Mouse (Mus musculus): Measurements from ENCODE around the gene Wnt2b. TPM values are rescaled to one million over a fixed set of nuclear protein-coding genes. Genes with fewer than 3 reads are reported as not detected.

Gene Wnt2b
- total RNA-seq, 2 experiments from 2014 or later = 1.0 to 1.9 TPM

DNA sequence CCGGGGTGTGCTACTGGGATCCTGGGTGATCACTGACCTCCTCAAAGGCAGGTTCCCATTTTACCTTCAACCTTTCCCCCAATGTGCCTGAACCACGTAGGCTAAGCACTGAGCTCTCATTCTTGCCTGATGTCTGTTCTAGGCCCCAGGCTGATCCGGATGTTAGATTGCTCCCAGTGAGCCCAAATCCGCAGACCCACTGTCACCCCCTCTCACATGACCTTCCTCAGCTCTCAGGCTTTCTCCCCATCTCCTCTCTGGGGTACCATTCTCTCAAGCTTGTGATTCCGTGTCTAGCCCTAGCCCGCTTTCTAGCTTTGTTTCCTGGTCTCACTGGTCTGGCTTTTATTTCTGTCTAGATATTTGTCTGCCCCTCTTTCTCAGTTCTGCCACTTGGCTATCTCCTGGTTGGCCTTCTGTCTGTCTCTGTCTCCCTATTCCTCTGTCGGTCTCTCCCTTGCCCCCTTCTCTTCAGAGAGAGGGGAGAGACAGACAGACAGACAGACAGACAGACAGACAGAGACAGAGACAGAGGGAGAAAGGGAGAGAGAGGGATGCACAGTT is 4.4 kb upstream of the Wnt2b start:
- DNase-seq (ENCODE audit: low spot score) = no peak
- intact Hi-C loops (cut with DNase I) = loop anchor here (2.0 to 5.0 kb wide), 3 partner anchors 69 to 251 kb away; no protein-coding TSS in a partner anchor

DNA sequence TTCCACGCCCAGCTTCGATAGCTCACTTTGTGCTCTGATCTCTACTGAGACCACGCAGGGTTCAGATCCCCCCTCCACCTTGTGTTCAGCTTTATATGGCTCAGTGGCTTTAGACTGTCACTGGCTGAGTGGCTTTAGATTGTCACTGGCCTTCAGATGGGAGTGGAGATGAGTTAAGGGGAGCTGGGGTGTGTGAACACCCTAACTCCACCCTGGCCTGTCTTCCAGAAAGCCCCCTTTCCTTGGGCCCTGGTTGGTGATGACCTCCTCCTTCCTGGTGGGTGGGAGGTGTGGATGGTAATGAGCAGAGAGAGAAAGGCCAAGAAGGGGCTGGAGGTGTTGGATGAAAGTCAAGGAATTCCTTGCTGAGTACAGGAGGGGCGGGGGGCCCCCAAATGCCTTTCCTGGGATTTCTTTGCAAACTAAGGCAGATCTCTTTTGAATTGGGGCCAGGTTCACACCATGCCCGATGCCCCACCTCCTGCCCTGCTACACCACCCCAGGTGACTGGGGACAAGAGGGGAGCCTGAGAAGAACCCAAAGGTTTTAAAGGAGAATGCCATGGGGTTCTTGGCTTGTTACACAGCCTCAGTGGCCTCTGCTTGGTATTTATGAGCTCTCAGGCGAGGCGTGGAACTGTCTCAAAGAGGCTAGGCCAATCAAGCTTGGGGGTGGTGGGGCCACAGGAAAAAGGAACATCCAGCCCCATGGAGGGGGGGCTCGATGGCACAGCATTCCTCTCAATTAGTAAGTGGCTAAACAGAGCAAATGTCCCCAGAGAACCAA is 3.5 kb upstream of the Wnt2b start:
- no peak for DNase-seq (ENCODE audit: low spot score)
- intact Hi-C loops (cut with DNase I) = loop anchor here (5.0 kb wide), 2 partner anchors 68 to 193 kb away; no protein-coding TSS in a partner anchor

DNA sequence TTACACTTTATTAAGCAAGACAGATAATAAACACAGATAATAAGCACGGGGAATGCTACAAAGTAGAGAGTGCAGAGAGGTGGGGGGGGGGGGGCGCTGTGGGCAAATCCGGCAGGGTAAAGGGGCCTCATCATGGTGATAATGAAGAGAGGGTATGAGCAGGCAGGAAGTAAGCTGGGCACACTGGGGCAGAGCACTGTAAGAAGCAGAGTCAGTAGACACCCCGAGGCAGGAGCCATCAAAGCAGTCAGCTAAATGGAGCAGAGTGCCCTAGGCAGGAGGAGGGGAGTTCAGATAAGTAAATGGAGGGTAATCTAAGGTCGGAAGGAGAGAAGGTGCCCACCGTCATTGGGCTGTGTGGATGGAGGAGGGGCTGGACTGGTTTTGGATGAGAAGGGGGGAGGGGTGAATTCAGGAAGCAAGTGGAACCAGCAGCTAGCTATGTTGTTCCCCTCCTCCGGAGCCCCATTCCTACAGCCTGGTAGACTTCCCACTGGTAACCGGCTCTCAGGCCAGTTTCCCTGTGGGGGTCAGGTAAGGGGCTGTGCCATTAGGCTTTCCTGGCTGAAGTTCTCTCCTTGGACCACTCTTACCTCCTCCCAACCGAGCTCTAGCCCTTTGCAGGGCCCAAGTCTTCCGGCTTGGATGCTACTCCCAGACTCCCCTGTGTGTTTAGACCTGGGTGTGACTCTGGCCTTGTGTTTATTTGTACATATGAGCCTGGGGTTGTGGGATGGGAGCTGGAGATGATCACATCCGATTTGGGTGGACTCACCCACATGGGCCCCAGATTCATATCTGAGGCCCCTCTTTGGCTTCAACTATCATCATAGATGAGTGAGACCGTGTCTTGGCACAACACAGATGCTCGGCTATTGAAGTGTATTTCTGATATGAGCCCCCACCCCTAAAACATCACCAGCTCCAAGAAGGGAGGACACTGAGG is 1.9 kb upstream of the Wnt2b start:
- intact Hi-C loops (cut with DNase I) = no loop called here
- DNase-seq (ENCODE audit: low spot score) = no peak

DNA sequence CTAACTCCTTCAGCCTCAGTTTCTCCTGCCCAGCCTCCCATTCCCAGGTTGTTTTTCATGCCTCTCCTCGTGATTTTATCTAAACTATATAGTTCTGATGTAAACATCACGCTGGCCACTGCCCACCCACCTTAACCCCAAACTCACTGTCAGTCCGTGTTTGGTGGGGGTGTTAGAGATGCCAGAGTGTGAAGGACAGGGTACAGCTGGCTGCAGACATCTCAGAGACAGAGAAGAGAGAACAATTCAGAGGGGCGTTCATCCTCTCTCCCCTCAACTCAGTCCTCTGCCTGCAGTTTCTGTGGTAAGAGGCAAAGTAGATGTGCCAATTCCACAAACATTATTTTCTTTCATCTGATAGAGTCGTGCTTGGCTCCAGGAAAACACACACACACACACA is 1.1 kb upstream of the Wnt2b start:
- intact Hi-C loops (cut with DNase I) = no loop called here
- DNase-seq (ENCODE audit: low spot score) = no peak

DNA sequence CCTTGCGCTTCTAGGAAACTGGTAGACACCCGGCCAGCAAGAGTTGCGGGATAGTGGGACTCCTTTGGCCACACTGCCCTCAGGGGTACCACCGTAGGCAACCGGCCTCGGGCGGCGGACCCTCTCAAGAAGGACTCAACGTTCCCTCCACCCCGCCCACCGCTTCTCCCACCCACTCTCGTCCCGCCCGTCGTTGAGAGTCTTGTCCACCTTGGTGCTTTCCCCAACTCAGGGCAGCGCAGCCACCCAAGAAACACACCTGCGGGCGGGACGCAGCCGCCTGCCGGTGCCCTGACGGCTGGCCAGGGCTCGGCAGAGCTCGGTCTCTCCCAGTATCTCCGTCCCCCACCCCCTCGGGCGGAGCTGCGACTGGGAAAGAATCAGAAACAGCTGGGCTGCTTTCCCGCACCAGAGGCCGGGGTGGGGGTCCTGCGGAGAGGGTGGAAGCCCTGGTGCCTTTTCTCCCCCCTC is 455 bp upstream of the Wnt2b start:
- DNase-seq (ENCODE audit: low spot score) = no peak
- intact Hi-C loops (cut with DNase I) = no loop called here

DNA sequence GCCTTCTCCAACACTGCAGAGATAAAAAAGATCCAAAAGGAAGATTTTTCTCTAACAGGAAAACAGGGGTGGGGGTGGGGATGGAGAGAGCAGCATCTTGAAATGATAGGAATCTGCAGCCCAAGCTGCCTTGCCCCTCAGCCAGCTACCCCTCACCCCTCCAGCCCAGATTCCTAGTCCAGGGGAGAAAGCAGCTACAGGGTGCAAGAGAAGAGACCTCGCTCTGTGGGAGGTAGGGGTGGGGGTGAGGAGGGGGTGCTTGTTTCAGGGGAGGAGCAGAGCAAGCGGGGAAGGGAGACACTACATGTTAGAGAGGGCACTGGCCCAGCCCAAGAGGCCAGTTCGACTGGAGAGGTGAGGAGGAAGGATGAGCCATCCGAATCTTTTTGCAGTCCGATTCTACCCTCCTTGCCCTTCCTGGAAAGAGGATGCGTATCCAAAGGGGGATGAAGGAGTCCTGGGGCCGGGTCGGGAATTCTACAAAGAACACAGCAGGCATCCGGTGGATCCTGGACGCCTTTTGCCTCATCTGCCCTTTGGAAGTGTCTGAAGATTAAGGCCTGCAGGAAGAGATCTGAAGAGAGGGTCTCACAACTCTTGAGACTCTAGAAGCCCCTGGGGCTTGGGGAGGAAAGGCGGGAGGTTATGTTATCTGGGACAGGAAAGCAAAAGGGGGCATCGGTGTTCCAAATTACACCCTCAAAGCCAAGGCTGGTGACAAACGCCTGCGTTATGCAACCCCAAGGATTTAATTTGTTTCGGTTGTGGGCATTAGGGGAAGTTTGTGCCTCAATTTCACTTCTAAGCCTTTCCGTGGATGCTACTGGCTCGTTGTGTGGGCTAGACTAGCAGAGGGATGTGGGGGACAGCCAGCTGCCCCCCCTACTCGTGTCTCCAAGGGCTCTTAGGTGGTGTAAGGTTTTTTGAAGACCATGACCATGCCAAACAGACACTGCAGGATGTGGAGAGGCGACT is 1.4 kb downstream of the Wnt2b start:
- intact Hi-C loops (cut with DNase I) = no loop called here
- no peak for DNase-seq (ENCODE audit: low spot score)

DNA sequence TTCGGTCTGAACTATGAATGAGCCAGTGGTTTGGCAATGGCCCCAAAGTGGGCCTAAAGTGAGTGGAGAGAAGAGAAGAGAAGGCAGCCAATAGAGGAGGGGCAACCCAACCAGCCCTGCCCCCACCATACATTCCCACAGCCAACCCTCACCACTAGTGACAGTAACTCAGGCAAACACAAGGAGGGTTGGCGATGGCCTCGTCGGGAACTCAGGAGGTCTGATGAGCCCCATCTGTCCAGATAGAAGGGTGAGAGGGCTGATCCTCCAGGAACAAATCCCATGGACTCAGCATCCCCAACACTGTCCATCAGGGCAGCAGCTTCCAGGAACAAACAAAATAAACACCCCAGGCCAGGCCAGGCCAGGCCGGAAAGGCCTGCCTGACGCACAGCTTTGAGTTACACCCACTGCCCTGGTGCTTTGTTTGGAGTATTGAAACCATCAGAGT is 5.6 kb downstream of the Wnt2b start:
- no peak for DNase-seq (ENCODE audit: low spot score)
- intact Hi-C loops (cut with DNase I) = no loop called here

DNA sequence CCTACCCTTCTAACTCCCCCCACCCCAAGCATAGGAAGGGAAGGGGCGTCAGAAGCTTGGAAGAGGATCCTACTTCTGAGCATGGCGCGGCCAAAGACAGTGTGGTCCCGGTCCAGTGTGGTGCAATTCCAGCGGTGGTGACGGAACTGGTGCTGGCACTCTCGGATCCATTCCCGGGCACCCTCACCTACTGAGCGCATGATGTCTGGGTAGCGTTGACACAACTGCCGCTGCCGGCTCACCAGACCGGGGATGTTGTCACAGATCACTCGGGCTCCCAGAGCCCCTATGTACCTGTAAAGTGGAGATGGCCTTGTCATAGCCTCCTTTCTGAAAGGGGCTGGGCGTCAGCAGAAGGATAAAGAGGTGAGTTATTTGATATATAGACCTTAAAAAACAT is 7.2 kb downstream of the Wnt2b start:
- intact Hi-C loops (cut with DNase I) = no loop called here
- no peak for DNase-seq (ENCODE audit: low spot score)

DNA sequence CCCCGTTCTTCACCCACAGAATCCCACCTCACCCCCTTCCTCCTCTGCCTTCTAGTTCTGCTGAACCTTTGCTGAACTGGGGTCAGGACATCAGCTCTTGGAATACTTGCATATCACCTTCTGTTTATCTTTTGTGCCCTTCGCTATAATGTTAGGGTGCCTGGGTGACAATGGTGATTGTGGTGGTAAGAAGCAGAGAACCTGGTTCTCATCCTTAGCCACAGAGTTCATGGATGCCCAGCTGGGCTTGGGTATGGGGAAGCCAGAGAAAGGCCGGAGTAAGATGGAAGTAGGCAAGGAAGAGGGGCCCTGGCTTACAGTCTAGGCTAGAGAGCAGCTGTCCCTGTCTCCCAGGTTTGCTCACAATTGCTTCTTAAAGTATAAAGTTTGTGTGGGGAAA is 7.6 kb downstream of the Wnt2b start:
- DNase-seq (ENCODE audit: low spot score) = no peak
- intact Hi-C loops (cut with DNase I) = no loop called here

DNA sequence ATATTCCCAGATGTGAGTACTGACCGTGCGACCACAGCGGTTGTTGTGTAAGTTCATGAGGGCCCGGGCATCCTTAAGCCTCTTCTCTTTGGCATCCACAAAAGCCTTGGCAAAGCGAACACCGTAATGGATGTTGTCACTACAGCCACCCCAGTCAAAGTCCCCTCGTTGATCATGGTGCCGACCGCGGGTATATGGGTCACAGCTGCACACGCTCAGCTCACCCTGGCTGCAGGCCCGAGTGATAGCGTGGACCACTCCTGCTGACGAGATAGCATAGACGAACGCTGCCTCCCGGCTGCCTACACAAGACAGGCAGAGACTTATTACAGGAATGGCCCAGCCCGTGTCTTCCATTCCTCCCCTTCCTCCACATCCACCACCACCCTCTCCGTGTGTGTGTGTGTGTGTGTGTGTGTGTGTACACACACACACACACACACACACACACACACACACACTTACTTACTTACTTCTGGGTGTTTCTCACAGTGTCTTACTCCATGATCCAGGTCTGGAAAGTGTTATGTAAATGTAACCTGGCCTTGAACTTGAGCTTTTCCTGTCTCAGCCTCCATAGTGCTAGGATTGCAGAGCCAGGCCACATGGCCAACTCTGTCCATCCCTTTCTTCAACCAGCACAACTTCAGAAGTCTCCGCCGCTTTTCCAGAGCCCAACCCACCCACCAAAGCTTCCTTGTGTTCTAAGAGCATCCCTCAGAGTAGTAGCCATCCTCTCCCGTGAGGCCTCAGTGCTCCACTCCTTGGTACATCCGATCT is 8.6 kb downstream of the Wnt2b start:
- intact Hi-C loops (cut with DNase I) = no loop called here
- DNase-seq (ENCODE audit: low spot score) = no peak

DNA sequence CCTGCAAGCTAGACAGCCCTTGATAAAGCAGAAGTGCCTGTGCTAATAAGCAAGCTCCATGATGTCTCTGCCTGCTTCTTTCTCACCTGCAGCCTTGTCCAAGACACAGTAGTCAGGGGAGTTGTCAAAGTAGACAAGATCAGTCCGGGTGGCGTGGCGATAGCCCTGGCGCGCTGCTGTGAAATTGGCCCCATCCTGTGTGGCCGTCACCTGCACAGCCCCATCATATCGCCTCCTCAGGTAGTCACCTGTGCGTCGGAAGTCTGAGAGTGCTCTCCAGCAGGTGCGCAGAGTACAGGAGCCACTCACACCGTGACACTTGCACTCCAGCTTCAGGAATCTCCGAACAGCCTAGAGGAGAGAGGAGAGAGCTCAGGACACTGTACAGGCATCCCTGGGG is 10.8 kb downstream of the Wnt2b start:
- intact Hi-C loops (cut with DNase I) = no loop called here

DNA sequence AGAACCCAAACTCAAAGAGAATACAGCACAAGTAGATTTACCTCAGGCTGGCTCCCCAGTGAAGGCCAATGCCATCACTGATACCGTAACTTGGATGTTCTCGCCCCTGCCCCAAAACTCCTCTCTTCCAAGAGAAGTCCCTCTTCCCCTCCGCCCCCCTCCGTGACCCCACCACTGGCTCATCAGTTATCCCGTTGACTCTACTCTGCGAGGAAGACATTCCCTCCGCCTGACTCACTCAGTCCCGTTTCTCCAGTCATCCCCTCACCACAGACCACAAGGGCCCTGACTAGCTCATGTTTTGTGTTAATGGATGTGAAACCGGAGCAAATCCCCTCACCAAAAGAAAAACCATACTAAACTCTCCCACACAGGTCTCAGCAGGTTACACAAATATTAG is 16.8 kb downstream of the Wnt2b start:
- intact Hi-C loops (cut with DNase I) = no loop called here
- no peak for DNase-seq (ENCODE audit: low spot score)

More for the DNA sequence above, 10.8 kb downstream of the Wnt2b start:
- no peak for DNase-seq (ENCODE audit: low spot score)

DNA sequence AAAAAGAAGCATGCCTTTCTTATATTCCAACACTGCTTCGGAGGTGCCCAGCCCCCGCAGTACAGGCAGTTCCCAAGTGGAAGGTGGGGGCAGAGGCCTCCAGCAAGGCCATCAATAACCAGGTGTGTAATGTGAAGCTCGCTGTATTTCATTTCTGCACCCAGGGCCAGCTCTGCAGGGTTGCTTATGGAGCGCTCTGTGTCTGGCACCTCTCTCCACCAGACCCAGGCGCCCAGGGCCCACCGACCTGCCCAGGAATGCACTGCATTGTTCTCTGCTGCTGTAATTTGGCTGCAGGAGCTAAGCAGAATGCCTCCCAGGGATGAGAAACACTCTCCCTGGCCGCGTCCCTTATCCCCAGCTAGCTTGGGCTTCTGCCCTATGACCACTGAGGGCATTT is 18.4 kb downstream of the Wnt2b start:
- intact Hi-C loops (cut with DNase I) = no loop called here
- DNase-seq (ENCODE audit: low spot score) = no peak

DNA sequence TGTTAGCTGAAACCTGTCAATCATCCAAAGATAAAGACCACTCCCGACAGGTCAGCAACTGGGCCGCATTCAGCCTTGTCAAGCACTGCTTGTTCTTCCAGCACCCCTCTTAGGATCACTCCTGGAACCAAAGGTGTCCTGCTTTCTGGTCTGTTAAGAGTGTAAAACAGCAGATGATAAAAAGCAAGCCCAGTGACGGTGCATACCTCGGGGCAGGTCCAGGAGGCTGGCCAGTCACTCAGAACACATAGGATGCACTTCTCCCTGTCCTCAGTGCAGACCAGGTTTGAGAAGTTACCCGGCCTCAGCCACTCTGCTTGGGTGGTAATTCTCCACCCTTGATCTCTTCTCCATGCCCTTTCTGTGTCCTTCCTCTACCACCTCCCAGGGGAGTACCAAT is 19.0 kb downstream of the Wnt2b start:
- DNase-seq (ENCODE audit: low spot score) = no peak
- intact Hi-C loops (cut with DNase I) = no loop called here

DNA sequence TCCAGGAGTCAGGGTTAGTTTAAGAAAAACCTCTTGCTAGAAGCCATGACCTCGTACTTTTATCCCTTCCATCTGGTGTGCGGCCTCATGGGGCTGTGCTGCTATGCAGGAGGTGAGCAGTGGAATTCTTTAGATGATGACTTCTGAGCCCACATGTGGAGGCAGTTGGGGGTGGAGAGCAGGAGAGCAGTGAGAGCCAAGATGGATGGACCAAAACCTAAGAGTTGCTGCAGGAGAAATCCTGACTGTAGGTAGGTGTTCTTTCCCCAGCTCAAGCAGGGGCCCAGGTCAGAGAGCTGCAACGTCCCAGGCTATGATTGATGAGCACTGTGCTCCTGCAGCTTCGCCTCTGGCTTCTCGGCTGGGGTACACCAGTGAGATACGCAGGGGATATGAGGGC is 21.0 kb downstream of the Wnt2b start:
- intact Hi-C loops (cut with DNase I) = no loop called here
- DNase-seq (ENCODE audit: low spot score) = no peak

DNA sequence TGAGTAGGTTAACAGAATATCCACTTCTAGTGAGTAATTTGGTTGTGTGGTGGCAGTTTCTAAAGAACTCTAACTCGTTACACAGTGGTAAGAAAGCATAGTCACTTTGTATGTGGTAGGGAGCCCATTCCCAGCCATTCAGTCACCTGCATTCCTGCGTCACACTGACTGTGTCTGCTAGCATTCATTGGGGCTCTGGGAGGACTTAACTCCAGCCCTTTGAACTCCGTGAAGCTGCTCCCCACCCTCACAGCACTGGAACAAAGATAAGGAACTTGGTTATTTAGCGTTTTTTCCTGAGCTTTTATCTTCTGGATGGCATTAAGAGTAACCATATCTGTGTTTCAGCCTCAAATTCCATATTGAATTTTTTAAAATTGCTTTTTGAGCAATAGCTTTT is 23.4 kb downstream of the Wnt2b start:
- intact Hi-C loops (cut with DNase I) = no loop called here

DNA sequence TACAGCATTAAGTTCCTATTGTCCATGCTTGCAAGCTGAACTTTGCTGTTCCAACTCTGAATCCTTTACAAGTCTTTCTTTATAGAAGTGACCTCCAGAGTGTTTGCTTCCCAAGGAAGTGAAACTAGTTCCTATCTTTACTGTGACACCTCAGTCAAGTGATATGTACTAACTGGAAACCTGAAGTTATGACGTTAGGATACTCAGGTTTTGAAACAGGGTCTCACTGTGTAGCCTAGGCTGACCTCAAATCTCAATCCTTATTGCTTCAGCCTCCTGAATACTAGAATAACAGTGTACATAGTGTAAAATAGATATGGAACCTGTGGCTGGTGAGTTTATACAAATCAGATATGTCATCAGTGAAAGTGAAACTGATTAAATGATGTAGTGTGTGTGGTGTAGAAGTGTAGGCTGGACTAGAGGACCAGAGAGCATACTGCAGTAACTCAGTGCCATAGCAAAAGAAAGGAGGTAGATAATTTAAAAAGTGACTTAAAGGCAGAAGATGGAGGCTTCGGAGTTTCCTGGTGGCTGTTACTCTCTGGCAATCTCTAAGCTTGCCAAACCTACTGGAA is 23.9 kb downstream of the Wnt2b start:
- no peak for DNase-seq (ENCODE audit: low spot score)
- intact Hi-C loops (cut with DNase I) = no loop called here

More for the DNA sequence above, 23.4 kb downstream of the Wnt2b start:
- no peak for DNase-seq (ENCODE audit: low spot score)

DNA sequence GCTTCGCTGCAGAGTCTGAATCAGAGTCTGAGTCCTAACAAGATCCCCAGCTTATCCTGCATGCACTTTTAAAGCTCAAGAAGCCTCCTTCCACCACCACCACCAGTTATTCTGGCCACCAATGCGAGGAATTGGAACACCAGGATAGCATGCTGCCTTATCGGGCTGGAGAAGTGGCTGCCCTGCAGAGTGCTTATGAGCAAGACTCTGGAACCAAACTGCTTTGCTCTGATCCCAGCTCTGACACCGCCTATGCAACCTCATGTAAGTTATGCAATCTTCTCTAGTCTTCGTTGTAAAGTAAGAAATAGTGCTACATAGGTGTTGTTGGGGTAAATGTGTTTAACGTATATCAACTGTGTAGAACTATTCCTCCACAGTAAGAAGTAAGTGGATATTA is 32.3 kb downstream of the Wnt2b start:
- DNase-seq (ENCODE audit: low spot score) = no peak

More for the DNA sequence above, 32.3 kb downstream of the Wnt2b start:
- intact Hi-C loops (cut with DNase I) = no loop called here

All from heart, postnatal 25 days (tissue).